Mouse (Mus musculus): Measurements from ENCODE around the gene Abhd14a.

The Abhd14a gene

GRCm38 (mm10) chr9:106411729-106412128 lies 35.7 kb downstream of the Abhd14a start:
- DNase-seq (ENCODE audit: low read depth, low spot score), result no peak

- DNase-seq (ENCODE audit: low read depth, low spot score), result no peak
These were observed 36.3 kb downstream of the Abhd14a start for GRCm38 (mm10) chr9:106411091-106411594.

GRCm38 (mm10) chr9:106410086-106410650 lies 37.3 kb downstream of the Abhd14a start:
- DNase-seq (ENCODE audit: low read depth, low spot score), result no peak

GRCm38 (mm10) chr9:106409096-106409495 lies 38.4 kb downstream of the Abhd14a start:
- DNase-seq (ENCODE audit: low read depth, low spot score), result no peak

- no peak for DNase-seq (ENCODE audit: low read depth, low spot score)
These were observed 40.9 kb downstream of the Abhd14a start for GRCm38 (mm10) chr9:106406443-106407078.

- DNase-seq (ENCODE audit: low read depth, low spot score), result no peak
These were observed 42.2 kb downstream of the Abhd14a start for GRCm38 (mm10) chr9:106405275-106405674.

- no peak for DNase-seq (ENCODE audit: low read depth, low spot score)
These were observed 44.7 kb downstream of the Abhd14a start for GRCm38 (mm10) chr9:106402607-106403375.

- DNase-seq (ENCODE audit: low read depth, low spot score), result no peak
These were observed 45.3 kb downstream of the Abhd14a start for GRCm38 (mm10) chr9:106402149-106402548.

GRCm38 (mm10) chr9:106399808-106400207 lies 47.7 kb downstream of the Abhd14a start:
- DNase-seq (ENCODE audit: low read depth, low spot score), result no peak

- DNase-seq (ENCODE audit: low read depth, low spot score), result no peak
These were observed 48.7 kb downstream of the Abhd14a start for GRCm38 (mm10) chr9:106398667-106399311.

GRCm38 (mm10) chr9:106397733-106398132 lies 49.7 kb downstream of the Abhd14a start:
- no peak for DNase-seq (ENCODE audit: low read depth, low spot score)

- DNase-seq (ENCODE audit: low read depth, low spot score), result no peak
These were observed 52.6 kb downstream of the Abhd14a start for GRCm38 (mm10) chr9:106394649-106395602.

- no peak for DNase-seq (ENCODE audit: low read depth, low spot score)
These were observed 53.9 kb downstream of the Abhd14a start for GRCm38 (mm10) chr9:106393548-106393947.

GRCm38 (mm10) chr9:106392828-106393527 lies 54.5 kb downstream of the Abhd14a start:
- no peak for DNase-seq (ENCODE audit: low read depth, low spot score)
